Comparison of ENCODE assay signal across 8 mouse cellular contexts in the genomic region with DNA sequence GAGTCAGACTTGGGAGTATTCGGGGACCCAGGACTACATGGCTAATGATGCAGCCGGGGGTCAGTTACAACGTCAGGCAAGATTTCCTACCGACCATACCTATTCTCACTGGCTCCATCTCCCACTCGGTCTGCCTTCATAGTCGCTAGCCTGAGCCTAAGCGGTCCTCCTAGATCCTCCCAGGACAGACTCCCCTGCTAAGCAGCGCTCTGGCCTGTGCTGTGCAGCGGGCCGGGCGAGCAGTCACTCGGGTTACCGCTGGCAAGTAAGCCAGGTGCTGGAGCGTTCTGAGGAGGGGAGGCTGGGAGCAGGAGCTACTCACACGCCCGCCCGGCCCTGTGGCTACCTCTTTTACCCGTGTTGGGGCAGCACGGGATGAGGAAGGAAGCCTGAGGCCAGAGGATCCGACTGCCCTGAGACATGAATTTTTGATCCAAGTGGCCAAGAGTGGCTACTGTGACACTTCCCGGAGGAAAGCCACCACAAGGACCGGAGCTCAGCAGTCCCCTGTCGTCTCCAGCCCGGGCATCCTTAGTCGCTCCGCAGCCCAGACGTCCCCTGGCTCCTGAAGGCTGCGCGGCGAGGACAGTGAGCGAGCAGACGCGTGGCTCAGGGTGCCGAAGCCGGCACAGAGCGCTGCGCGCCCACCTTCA. TPM values are rescaled to one million over a fixed set of nuclear protein-coding genes. Genes with fewer than 3 reads are reported as not detected.
DNase-seq lines count a peak whose midpoint lies in the region; ATAC-seq and TF ChIP-seq lines count a peak whose summit lies in the region.

No protein-coding gene starts in this region.

- peaks cover 30% of the 10 kb centered on the region for H3K4me1 ChIP-seq in kidney, embryonic 15.5 days
- H3K4me1 ChIP-seq in cortical plate, adult 2 months (ENCODE audit: control insufficient read depth, insufficient read depth, low read length) = peaks cover 2% of the 10 kb centered on the region; the same call in 1 of the 2 replicates
- peaks cover 43% of the 10 kb centered on the region for H3K4me1 ChIP-seq in hindbrain, embryonic 12.5 days
- H3K4me1 ChIP-seq in midbrain, embryonic 16.5 days (ENCODE audit: control insufficient read depth, insufficient read depth, low read length) = peaks cover 29% of the 10 kb centered on the region

- peak overlapping the region; percentile 41 for H3K4me3 ChIP-seq in kidney, embryonic 15.5 days (replicated peaks)
- peak overlapping the region; percentile 41 for H3K4me3 ChIP-seq in cortical plate, adult 2 months (ENCODE audit: insufficient read depth, low read length)
- peak overlapping the region; percentile 47 for H3K4me3 ChIP-seq in hindbrain, embryonic 12.5 days
- H3K4me3 ChIP-seq in midbrain, embryonic 16.5 days (ENCODE audit: low read depth, low read length) = peak overlapping the region; percentile 45

- no peak for ATAC-seq in kidney, embryonic 15.5 days (replicated peaks; ENCODE audit: low FRiP score)
- ATAC-seq in hindbrain, embryonic 12.5 days (ENCODE audit: low FRiP score) = no peak
- ATAC-seq in midbrain, embryonic 16.5 days = no peak

- H3K36me3 ChIP-seq in kidney, embryonic 15.5 days = no peaks in the 10 kb centered on the region
- H3K36me3 ChIP-seq in hindbrain, embryonic 12.5 days = no peaks in the 10 kb centered on the region
- no peaks in the 10 kb centered on the region for H3K36me3 ChIP-seq in midbrain, embryonic 16.5 days (ENCODE audit: control insufficient read depth, insufficient read depth, low read length)

- no peaks in the 10 kb centered on the region for H3K9me3 ChIP-seq in kidney, embryonic 15.5 days (replicated peaks)
- no peaks in the 10 kb centered on the region; the same call in 1 of the 2 replicates for H3K9me3 ChIP-seq in hindbrain, embryonic 12.5 days (replicated peaks)
- no peaks in the 10 kb centered on the region for H3K9me3 ChIP-seq in midbrain, embryonic 16.5 days (replicated peaks; ENCODE audit: control insufficient read depth, low read length, poor library complexity, severe bottlenecking)

- H3K27me3 ChIP-seq in kidney, embryonic 15.5 days = peaks cover 100% of the 10 kb centered on the region
- peaks cover 98% of the 10 kb centered on the region for H3K27me3 ChIP-seq in hindbrain, embryonic 12.5 days
- peaks cover 81% of the 10 kb centered on the region for H3K27me3 ChIP-seq in midbrain, embryonic 16.5 days (ENCODE audit: control insufficient read depth, insufficient read depth, low read depth, low read length)

- intact Hi-C loops in gastrocnemius, postnatal 14 days (cut with DNase I; ENCODE audit: low total_unique reads) = no loop called here

- H3K9ac ChIP-seq in kidney, embryonic 15.5 days = no peak overlapping the region
- peak overlapping the region; percentile 55; the same call in 1 of the 2 replicates for H3K9ac ChIP-seq in hindbrain, embryonic 12.5 days
- peak overlapping the region; percentile 55 for H3K9ac ChIP-seq in midbrain, embryonic 16.5 days (ENCODE audit: low read depth, low read length)

- no peak for TF ChIP-seq POLR2A in cortical plate, adult 2 months (IDR thresholded peaks at IDR 0.05; ENCODE audit: extremely low read depth, insufficient read depth, low read length)

- 1% methylated on average over 38 of the region's 38 CpGs for WGBS in kidney, embryonic 15.5 days
- 1% methylated on average over 38 of the region's 38 CpGs for WGBS in hindbrain, embryonic 12.5 days
- WGBS in midbrain, embryonic 16.5 days = under 1% methylated on average over 38 of the region's 38 CpGs

- no peak for TF ChIP-seq CTCF in cortical plate, adult 2 months (IDR thresholded peaks at IDR 0.05; ENCODE audit: extremely low read depth, insufficient read depth, low read length)

- peak overlapping the region; percentile 65 for H3K4me2 ChIP-seq in kidney, embryonic 15.5 days
- peak overlapping the region; percentile 90 for H3K4me2 ChIP-seq in hindbrain, embryonic 12.5 days (replicated peaks)
- peak overlapping the region; percentile 91 for H3K4me2 ChIP-seq in midbrain, embryonic 16.5 days (ENCODE audit: low read length)

- no peak for DNase-seq in kidney, adult 8-10 months
- no peak for DNase-seq in retina, postnatal 1 day
- DNase-seq in natural killer cell, adult 2 months (ENCODE audit: low spot score in 2 of 2) = no peak
- no peak for DNase-seq in gastrocnemius, postnatal 14 days

- H3K27ac ChIP-seq in kidney, embryonic 15.5 days = no peak overlapping the region
- peak overlapping the region; percentile 76 for H3K27ac ChIP-seq in cortical plate, adult 2 months (ENCODE audit: insufficient read depth, low read length)
- no peak overlapping the region for H3K27ac ChIP-seq in hindbrain, embryonic 12.5 days
- peak overlapping the region; percentile 50 for H3K27ac ChIP-seq in midbrain, embryonic 16.5 days (ENCODE audit: low read length)

RNA-seq across cellular contexts. Expression of gene Bcan, which starts 0.7 kb away (rescaled TPM):
- 0.17 and 0.33 TPM in 2 replicates for polyA plus RNA-seq in kidney, embryonic 15.5 days (2015; fragmentation: Nextera tagmentation; extraction: Ambion mirVana)
- 378 and 380 TPM in 2 replicates for polyA plus RNA-seq in cortical plate, adult 2 months (2012; rRNA removed)
- polyA plus RNA-seq in hindbrain, embryonic 12.5 days (2016; fragmentation: Nextera tagmentation; extraction: Ambion mirVana) = 1.7 and 1.9 TPM in 2 replicates
- 51.5 and 96.9 TPM in 2 replicates for polyA plus RNA-seq in midbrain, embryonic 16.5 days (2015; fragmentation: Nextera tagmentation; extraction: Ambion mirVana)
- total RNA-seq in gastrocnemius, postnatal 14 days (2021) = under 1 TPM; 0.08 to 0.16 TPM

RNA-seq across cellular contexts. Expression of gene Hapln2, which starts 28.0 kb away (rescaled TPM):
- 0.12 and 0.23 TPM in 2 replicates for polyA plus RNA-seq in kidney, embryonic 15.5 days (2015; fragmentation: Nextera tagmentation; extraction: Ambion mirVana)
- polyA plus RNA-seq in cortical plate, adult 2 months (2012; rRNA removed) = 38.5 and 52.4 TPM in 2 replicates
- polyA plus RNA-seq in hindbrain, embryonic 12.5 days (2016; fragmentation: Nextera tagmentation; extraction: Ambion mirVana) = 0.30 and 0.33 TPM in 2 replicates
- polyA plus RNA-seq in midbrain, embryonic 16.5 days (2015; fragmentation: Nextera tagmentation; extraction: Ambion mirVana) = 0.37 and 0.74 TPM in 2 replicates
- under 1 TPM in 1 of 2 experiments, not detected in 1; 0.13 TPM for total RNA-seq in gastrocnemius, postnatal 14 days (2021)

RNA-seq across cellular contexts. Expression of gene Nes, which starts 28.5 kb away (rescaled TPM):
- 31.1 and 34.6 TPM in 2 replicates for polyA plus RNA-seq in kidney, embryonic 15.5 days (2015; fragmentation: Nextera tagmentation; extraction: Ambion mirVana)
- 3.1 and 3.6 TPM in 2 replicates for polyA plus RNA-seq in cortical plate, adult 2 months (2012; rRNA removed)
- 136 and 153 TPM in 2 replicates for polyA plus RNA-seq in hindbrain, embryonic 12.5 days (2016; fragmentation: Nextera tagmentation; extraction: Ambion mirVana)
- 14.1 and 21.8 TPM in 2 replicates for polyA plus RNA-seq in midbrain, embryonic 16.5 days (2015; fragmentation: Nextera tagmentation; extraction: Ambion mirVana)
- total RNA-seq in gastrocnemius, postnatal 14 days (2021) = 10 to 100 TPM; 37.2 to 51.2 TPM

RNA-seq across cellular contexts. Expression of gene Gpatch4, which starts 43.5 kb away (rescaled TPM):
- 38.2 and 45.4 TPM in 2 replicates for polyA plus RNA-seq in kidney, embryonic 15.5 days (2015; fragmentation: Nextera tagmentation; extraction: Ambion mirVana)
- polyA plus RNA-seq in cortical plate, adult 2 months (2012; rRNA removed) = 14.1 and 14.3 TPM in 2 replicates
- polyA plus RNA-seq in hindbrain, embryonic 12.5 days (2016; fragmentation: Nextera tagmentation; extraction: Ambion mirVana) = 28.0 and 28.3 TPM in 2 replicates
- 30.4 and 35.9 TPM in 2 replicates for polyA plus RNA-seq in midbrain, embryonic 16.5 days (2015; fragmentation: Nextera tagmentation; extraction: Ambion mirVana)
- total RNA-seq in gastrocnemius, postnatal 14 days (2021) = 10 to 100 TPM; 11.3 to 15.0 TPM

RNA-seq across cellular contexts. Expression of gene Crabp2, which starts 50.9 kb away (rescaled TPM):
- 81.1 and 82.3 TPM in 2 replicates for polyA plus RNA-seq in kidney, embryonic 15.5 days (2015; fragmentation: Nextera tagmentation; extraction: Ambion mirVana)
- 5.2 and 6.2 TPM in 2 replicates for polyA plus RNA-seq in cortical plate, adult 2 months (2012; rRNA removed)
- 384 and 396 TPM in 2 replicates for polyA plus RNA-seq in hindbrain, embryonic 12.5 days (2016; fragmentation: Nextera tagmentation; extraction: Ambion mirVana)
- 42.5 and 44.4 TPM in 2 replicates for polyA plus RNA-seq in midbrain, embryonic 16.5 days (2015; fragmentation: Nextera tagmentation; extraction: Ambion mirVana)
- under 1 TPM; 0.31 to 0.33 TPM for total RNA-seq in gastrocnemius, postnatal 14 days (2021)

Comparison
In these comparisons a context has a peak if more than half of its experiments do, and no peak if none do; other contexts are left out.
1. H3K27ac ChIP-seq: peak in cortical plate, adult 2 months (single experiment) and midbrain, embryonic 16.5 days (single experiment); none in kidney, embryonic 15.5 days (single experiment) and hindbrain, embryonic 12.5 days (single experiment).
2. RNA of gene Bcan, which starts 0.7 kb away (polyA plus RNA-seq): 378 to 380 TPM in cortical plate, adult 2 months and 51.5 to 96.9 TPM in midbrain, embryonic 16.5 days; 1.7 to 1.9 TPM in hindbrain, embryonic 12.5 days and 0.17 to 0.33 TPM in kidney, embryonic 15.5 days; every median in the first group is over 10 times any median in the second.
3. RNA of gene Hapln2, which starts 28.0 kb away (polyA plus RNA-seq): 38.5 to 52.4 TPM in cortical plate, adult 2 months; 0.37 to 0.74 TPM in midbrain, embryonic 16.5 days, 0.30 to 0.33 TPM in hindbrain, embryonic 12.5 days and 0.12 to 0.23 TPM in kidney, embryonic 15.5 days; every median in the first group is over 10 times any median in the second.
4. Peak in every context shown above with its lines, with median percentiles within 50 percentile points of each other: H3K4me2 ChIP-seq and H3K4me3 ChIP-seq.